Mouse (Mus musculus) C2C12 (cell line): ENCODE results near the gene Serpinb3b.
"Not testable (repeated sequence)": the region's sequence is repeated elsewhere in the genome, so short reads cannot be mapped to it uniquely, and the experiment has no call there.

Experiments used
- CEBPB ChIP-seq: IDR thresholded peaks from one replicate; pipeline ENCODE4 v1.6.1; 2011; ENCODE audit warnings: low read depth, mild to moderate bottlenecking, control low read depth, moderate library complexity
- CTCF ChIP-seq: IDR thresholded peaks from one replicate; pipeline ENCODE4 v1.5.1; 2011; ENCODE audit not compliant: control insufficient read depth, insufficient read depth, insufficient read length
- MYOD1 ChIP-seq: IDR thresholded peaks from one replicate; pipeline ENCODE4 v1.6.1; 2011; ENCODE audit warnings: low read depth; ENCODE audit not compliant: control insufficient read depth, insufficient read length
- USF1 ChIP-seq: IDR thresholded peaks from one replicate; pipeline ENCODE4 v1.6.1; 2011; ENCODE audit warnings: low read depth, mild to moderate bottlenecking, control low read depth, moderate library complexity

DNA sequence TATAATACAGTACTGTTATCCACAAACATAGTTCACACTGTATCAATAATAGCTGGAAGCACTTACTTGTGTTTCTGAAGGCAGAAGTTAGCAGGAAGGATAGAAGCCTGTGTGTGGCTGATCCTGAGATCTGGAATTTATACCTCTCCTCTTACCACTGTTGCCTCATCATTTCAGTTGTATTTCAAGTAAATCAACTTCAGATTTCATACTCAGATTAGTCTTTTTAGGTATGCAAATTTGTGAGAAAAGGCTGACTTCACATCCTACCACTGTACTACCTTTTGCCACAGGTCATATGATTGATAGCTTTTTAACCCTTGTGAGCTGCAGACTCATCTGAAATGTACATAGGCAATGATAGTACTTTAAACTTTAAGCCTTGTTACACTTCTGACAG lies at the start of gene Serpinb3b, which contains the start of gene Serpinb3c:
- TF ChIP-seq USF1, CEBPB, CTCF, MYOD1: not testable (repeated sequence)
